Mouse (Mus musculus): Measurements from ENCODE around the gene Paqr6.
A peak's percentile ranks its signal among the peaks of the same experiment; 100 is the strongest.

The Paqr6 gene

GRCm38 (mm10) chr3:88409741-88410644, 45.6 kb downstream of the Paqr6 start, which contains the start of gene Pmf1:
Gene Pmf1 (minus strand): TSS chr3:88410331.
- DNase-seq (ENCODE audit: low spot score in 2 of 2), result peak; percentile 87 to 89

- no peak for DNase-seq (ENCODE audit: low spot score in 2 of 2)
Measured at GRCm38 (mm10) chr3:88410645-88411031, 46.3 kb downstream of the Paqr6 start.

GRCm38 (mm10) chr3:88411681-88412080, 47.3 kb downstream of the Paqr6 start:
- DNase-seq (ENCODE audit: low spot score in 2 of 2), result no peak

GRCm38 (mm10) chr3:88412636-88413035, 48.3 kb downstream of the Paqr6 start:
- DNase-seq (ENCODE audit: low spot score in 2 of 2), result no peak

GRCm38 (mm10) chr3:88415668-88416067, 51.3 kb downstream of the Paqr6 start:
- no peak for DNase-seq (ENCODE audit: low spot score in 2 of 2)

- DNase-seq (ENCODE audit: low spot score in 2 of 2), result no peak
Measured at GRCm38 (mm10) chr3:88418016-88418415, 53.6 kb downstream of the Paqr6 start.

Measured in frontal cortex, postnatal 14 days (tissue).